Mouse (Mus musculus): ENCODE results near the gene Gm8374. TPM values are rescaled to one million over a fixed set of nuclear protein-coding genes. Genes with fewer than 3 reads are reported as not detected.
"Not testable (repeated sequence)": the region's sequence is repeated elsewhere in the genome, so short reads cannot be mapped to it uniquely, and the experiment has no call there.

Gm8374 gene
- not detected in 2 replicates for polyA plus RNA-seq (2014; fragmentation: Nextera tagmentation; extraction: Ambion mirVana)

DNA sequence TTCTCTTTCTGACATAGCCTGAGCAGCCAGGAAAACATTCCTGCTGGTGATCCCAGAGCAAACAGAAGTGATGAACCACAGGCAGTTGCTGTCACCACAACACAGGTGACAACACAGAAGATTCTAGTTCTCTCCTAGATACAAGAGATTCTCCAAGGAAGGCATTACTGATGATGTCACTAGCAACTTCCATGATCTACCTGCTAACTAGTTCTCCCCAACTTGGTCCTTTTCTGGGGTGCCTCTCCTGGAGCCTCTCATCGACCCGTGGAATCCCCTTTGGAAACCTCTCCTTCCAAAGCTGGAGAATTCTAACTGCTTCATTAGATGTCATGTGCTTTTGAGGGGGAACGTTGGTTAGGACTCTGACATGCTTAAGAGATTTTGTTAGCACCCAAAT, at the start of gene Gm8374:
Gene Gm8374, minus strand, starts transcription at position 101 of the 400 bp plus-strand sequence.
- H3K4me3 ChIP-seq (ENCODE audit: control insufficient read depth in 1 of 2, insufficient read depth in 1 of 2, low read depth in 1 of 2, low read length in 2 of 2); H3K4me1 ChIP-seq (ENCODE audit: control insufficient read depth in 2 of 2, insufficient read depth in 2 of 2, low read length in 2 of 2); H3K9me3 ChIP-seq (ENCODE audit: control insufficient read depth, low read length); H3K27me3 ChIP-seq (ENCODE audit: control insufficient read depth, insufficient read depth, low read length); H3K36me3 ChIP-seq (ENCODE audit: control insufficient read depth, insufficient read depth, low read length); H3K27ac ChIP-seq (replicated peaks in 1 of 2; ENCODE audit: control insufficient read depth in 1 of 2, insufficient read depth in 1 of 2, low read depth in 2 of 2, low read length in 2 of 2); H3K9ac ChIP-seq (ENCODE audit: low read length); H3K4me2 ChIP-seq (ENCODE audit: low read length); ATAC-seq (ENCODE audit: insufficient number of reproducible peaks, insufficient read depth, low FRiP score, low read depth): not testable (repeated sequence)
- WGBS, result 70% methylated on average over 3 of the region's 3 CpGs

GRCm38 (mm10) chr14:7332295-7332694, 32.6 kb downstream of the Gm8374 start, which contains the start of gene Gm5797:
TSS of gene Gm5797 (minus strand) at chr14:7332395.
- H3K9ac ChIP-seq (ENCODE audit: low read length); H3K27me3 ChIP-seq (ENCODE audit: control insufficient read depth, insufficient read depth, low read length); H3K4me1 ChIP-seq (ENCODE audit: control insufficient read depth in 2 of 2, insufficient read depth in 2 of 2, low read length in 2 of 2); H3K36me3 ChIP-seq (ENCODE audit: control insufficient read depth, insufficient read depth, low read length); H3K4me3 ChIP-seq (ENCODE audit: control insufficient read depth in 1 of 2, insufficient read depth in 1 of 2, low read depth in 1 of 2, low read length in 2 of 2); H3K27ac ChIP-seq (replicated peaks in 1 of 2; ENCODE audit: control insufficient read depth in 1 of 2, insufficient read depth in 1 of 2, low read depth in 2 of 2, low read length in 2 of 2); ATAC-seq (ENCODE audit: insufficient number of reproducible peaks, insufficient read depth, low FRiP score, low read depth); H3K4me2 ChIP-seq (ENCODE audit: low read length); H3K9me3 ChIP-seq (ENCODE audit: control insufficient read depth, low read length): not testable (repeated sequence)
- no CpG with 5 or more reads among the region's 1 CpGs for WGBS

- not testable (repeated sequence) for H3K27ac ChIP-seq (replicated peaks in 1 of 2; ENCODE audit: control insufficient read depth in 1 of 2, insufficient read depth in 1 of 2, low read depth in 2 of 2, low read length in 2 of 2)
These were observed 49.8 kb downstream of the Gm8374 start for GRCm38 (mm10) chr14:7315093-7315492.

DNA sequence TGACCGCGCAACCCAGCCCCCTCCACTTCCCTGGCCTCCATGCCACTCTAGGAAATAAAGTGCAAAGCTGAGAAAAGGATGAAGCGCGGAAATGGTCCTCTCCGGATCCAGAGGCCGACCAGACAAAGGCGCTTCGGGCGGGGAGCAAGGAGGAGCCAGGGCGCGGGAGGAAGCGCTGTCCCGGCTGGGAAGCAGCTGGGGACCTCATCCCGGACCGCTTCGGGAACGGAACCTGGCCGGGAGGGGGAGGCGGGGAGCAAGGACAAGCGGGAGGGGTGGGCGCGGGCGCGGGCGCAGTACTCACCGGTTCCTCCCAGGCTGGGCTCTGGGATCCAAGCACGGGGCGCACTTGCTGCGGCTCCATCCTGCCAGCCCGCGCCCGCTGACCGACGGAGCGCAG, 50.3 kb downstream of the Gm8374 start, which contains the start of gene Gm3739:
Gene Gm3739, minus strand, starts transcription at position 389 of the 400 bp plus-strand sequence.
- peak within 1 kb of the TSS; percentile 48 to 57 for H3K4me3 ChIP-seq (ENCODE audit: control insufficient read depth in 1 of 2, insufficient read depth in 1 of 2, low read depth in 1 of 2, low read length in 2 of 2)
- not testable (repeated sequence) for ATAC-seq (ENCODE audit: insufficient number of reproducible peaks, insufficient read depth, low FRiP score, low read depth); H3K27ac ChIP-seq (replicated peaks in 1 of 2; ENCODE audit: control insufficient read depth in 1 of 2, insufficient read depth in 1 of 2, low read depth in 2 of 2, low read length in 2 of 2); H3K36me3 ChIP-seq (ENCODE audit: control insufficient read depth, insufficient read depth, low read length); H3K9me3 ChIP-seq (ENCODE audit: control insufficient read depth, low read length); H3K27me3 ChIP-seq (ENCODE audit: control insufficient read depth, insufficient read depth, low read length); H3K4me1 ChIP-seq (ENCODE audit: control insufficient read depth in 2 of 2, insufficient read depth in 2 of 2, low read length in 2 of 2)
- 0% methylated on average over 10 of the region's 35 CpGs for WGBS
- H3K4me2 ChIP-seq (ENCODE audit: low read length), result peak within 1 kb of the TSS; percentile 68
- H3K9ac ChIP-seq (ENCODE audit: low read length), result peak within 1 kb of the TSS; percentile 72

More at GRCm38 (mm10) chr14:7315093-7315492, 49.8 kb downstream of the Gm8374 start:
- not testable (repeated sequence) for H3K36me3 ChIP-seq (ENCODE audit: control insufficient read depth, insufficient read depth, low read length); ATAC-seq (ENCODE audit: insufficient number of reproducible peaks, insufficient read depth, low FRiP score, low read depth); H3K4me1 ChIP-seq (ENCODE audit: control insufficient read depth in 2 of 2, insufficient read depth in 2 of 2, low read length in 2 of 2); H3K27me3 ChIP-seq (ENCODE audit: control insufficient read depth, insufficient read depth, low read length); H3K9me3 ChIP-seq (ENCODE audit: control insufficient read depth, low read length)
- WGBS, result 1% methylated on average over 12 of the region's 19 CpGs
- Histone ChIP-seq H3K4me3 (ENCODE audit: control insufficient read depth in 1 of 2, insufficient read depth in 1 of 2, low read depth in 1 of 2, low read length in 2 of 2) (peak overlapping the region; percentile 48 to 57), H3K4me2 (ENCODE audit: low read length) (peak overlapping the region; percentile 68), H3K9ac (ENCODE audit: low read length) (peak overlapping the region; percentile 72)

Other genes starting within 250 kb of the Gm8374 start
- not detected in 2 replicates for gene Gm6676, start 239.7 kb downstream of the Gm8374 start, polyA plus RNA-seq (2014; fragmentation: Nextera tagmentation; extraction: Ambion mirVana)
- gene Gm3512, start 190.6 kb downstream of the Gm8374 start, polyA plus RNA-seq (2014; fragmentation: Nextera tagmentation; extraction: Ambion mirVana), result 2.2 and 4.6 TPM in 2 replicates
- gene Gm16434, start 170.6 kb downstream of the Gm8374 start, polyA plus RNA-seq (2014; fragmentation: Nextera tagmentation; extraction: Ambion mirVana), result not detected in 2 replicates
- gene Gm3727, start 100.4 kb downstream of the Gm8374 start, polyA plus RNA-seq (2014; fragmentation: Nextera tagmentation; extraction: Ambion mirVana), result not detected in 2 replicates
- 2.1 and 2.3 TPM in 2 replicates for gene Gm3739, start 50.1 kb downstream of the Gm8374 start, polyA plus RNA-seq (2014; fragmentation: Nextera tagmentation; extraction: Ambion mirVana)
- not detected in 2 replicates for gene Gm5797, start 32.7 kb downstream of the Gm8374 start, polyA plus RNA-seq (2014; fragmentation: Nextera tagmentation; extraction: Ambion mirVana)
- gene Gm3755, start 85.8 kb upstream of the Gm8374 start, polyA plus RNA-seq (2014; fragmentation: Nextera tagmentation; extraction: Ambion mirVana), result not detected in 2 replicates
- 1.5 TPM in 1 of 2 replicates, not detected in the other for gene Gm3752, start 118.6 kb upstream of the Gm8374 start, polyA plus RNA-seq (2014; fragmentation: Nextera tagmentation; extraction: Ambion mirVana)
- gene Gm3558, start 203.4 kb upstream of the Gm8374 start, polyA plus RNA-seq (2014; fragmentation: Nextera tagmentation; extraction: Ambion mirVana), result 0.62 and 0.70 TPM in 2 replicates
- gene Gm10338, start 230.5 kb upstream of the Gm8374 start, polyA plus RNA-seq (2014; fragmentation: Nextera tagmentation; extraction: Ambion mirVana), result not detected in 2 replicates

Data from heart, embryonic 14.5 days (tissue).